Mouse (Mus musculus): ENCODE data around the gene Lmbr1. TPM values are rescaled to one million over a fixed set of nuclear protein-coding genes. Genes with fewer than 3 reads are reported as not detected.
"Not testable (repeated sequence)": the region's sequence is repeated elsewhere in the genome, so short reads cannot be mapped to it uniquely, and the experiment has no call there.

Gene Lmbr1
- total RNA-seq (2021): 10 to 100 TPM; 35.4 to 36.7 TPM
- long read RNA-seq, experiment 1, full-length matches to known transcripts: 36 of 56 reads
- long read RNA-seq, experiment 1, partial matches to known transcripts: 0 of 56 reads
- long read RNA-seq, experiment 1, other reads (novel, unspliced or antisense): 20 of 56 reads
- long read RNA-seq, experiment 2, full-length matches to known transcripts: 23 of 36 reads
- long read RNA-seq, experiment 2, partial matches to known transcripts: 1 of 36 reads
- long read RNA-seq, experiment 2, other reads (novel, unspliced or antisense): 12 of 36 reads

DNA sequence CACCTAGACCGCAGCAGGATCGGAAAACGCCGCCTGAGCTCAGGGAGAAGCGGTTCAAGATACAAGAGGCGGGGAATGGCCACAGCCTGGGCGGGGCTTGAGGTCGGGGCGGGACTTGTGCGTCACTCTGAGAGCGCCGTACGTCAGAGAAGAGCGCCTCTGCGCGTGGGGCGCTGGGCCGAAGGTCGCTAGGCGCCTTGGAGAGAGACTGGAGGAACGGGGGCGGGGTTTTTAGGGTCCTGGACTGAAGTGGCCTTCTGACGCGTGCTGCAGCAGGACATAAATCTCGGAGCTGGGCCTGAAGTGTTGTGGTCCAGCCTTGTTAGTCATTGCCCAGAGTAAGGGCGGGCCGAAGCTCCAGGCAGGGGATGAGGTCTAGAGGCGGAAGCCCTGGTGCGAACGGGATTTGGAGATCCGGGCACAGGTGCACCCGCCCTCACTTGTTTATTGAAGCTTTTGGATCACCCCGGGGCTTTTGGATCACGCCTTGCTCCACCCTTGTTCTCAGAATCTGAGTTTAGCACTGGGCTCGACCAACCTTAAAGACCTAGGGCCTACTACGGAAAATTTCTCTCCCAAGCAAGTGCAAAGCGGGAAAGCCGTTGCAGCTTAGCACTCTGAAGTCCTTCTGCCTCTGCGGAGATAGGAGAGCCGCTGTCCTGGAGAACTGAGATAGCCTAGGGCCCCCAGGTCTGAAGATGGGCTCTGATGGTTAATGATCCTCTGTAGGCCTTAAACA lies at the start of gene Lmbr1:
Gene Lmbr1 (minus strand): TSS at position 93 of the 739 bp plus-strand sequence.
- peak; percentile 91 to 93 for DNase-seq (ENCODE audit: low spot score in 2 of 2)
- intact Hi-C loops (cut with DNase I): no loop called here

DNA sequence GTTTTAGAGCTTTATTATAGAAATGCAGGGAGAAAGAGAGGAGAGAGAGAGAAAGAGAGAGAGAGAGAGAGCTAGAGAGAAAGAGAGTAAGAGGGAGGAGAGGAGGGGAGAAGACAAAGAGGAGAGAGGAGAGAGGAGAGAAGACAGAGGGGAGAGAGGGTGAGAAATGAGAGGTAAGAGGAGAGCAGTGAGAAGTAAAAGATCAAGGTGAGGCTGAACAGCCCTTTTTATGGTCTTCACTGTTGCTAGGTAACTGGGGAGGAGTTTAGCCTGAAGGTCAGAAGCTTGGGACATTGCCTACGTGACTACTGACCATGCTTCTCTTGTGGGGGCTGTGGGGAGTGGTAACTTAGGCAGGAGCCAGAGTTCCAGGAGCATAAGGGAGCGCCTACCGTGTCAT lies 45.1 kb upstream of the Lmbr1 start:
- intact Hi-C loops (cut with DNase I); DNase-seq (ENCODE audit: low spot score in 2 of 2): not testable (repeated sequence)

DNA sequence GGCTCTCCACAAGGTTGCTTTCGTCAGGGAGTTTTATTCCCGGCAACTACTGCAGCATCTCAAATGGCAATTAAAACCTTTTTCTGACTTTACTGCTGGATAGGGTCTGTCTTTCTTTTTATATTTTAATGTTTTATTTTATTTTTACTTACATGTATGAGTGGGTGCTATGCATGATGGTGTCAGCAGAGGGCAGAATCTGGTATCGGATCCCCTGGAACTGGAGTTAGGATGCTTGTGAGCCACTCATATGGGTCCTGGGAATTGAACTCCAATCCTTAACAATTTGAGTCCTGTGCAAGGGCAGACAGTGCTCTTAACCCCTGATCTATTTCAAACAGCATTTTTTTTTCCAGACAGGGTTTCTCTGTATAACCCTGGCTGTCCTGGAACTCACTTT lies 34.9 kb upstream of the Lmbr1 start:
- DNase-seq (ENCODE audit: low spot score in 2 of 2): no peak
- intact Hi-C loops (cut with DNase I): no loop called here

DNA sequence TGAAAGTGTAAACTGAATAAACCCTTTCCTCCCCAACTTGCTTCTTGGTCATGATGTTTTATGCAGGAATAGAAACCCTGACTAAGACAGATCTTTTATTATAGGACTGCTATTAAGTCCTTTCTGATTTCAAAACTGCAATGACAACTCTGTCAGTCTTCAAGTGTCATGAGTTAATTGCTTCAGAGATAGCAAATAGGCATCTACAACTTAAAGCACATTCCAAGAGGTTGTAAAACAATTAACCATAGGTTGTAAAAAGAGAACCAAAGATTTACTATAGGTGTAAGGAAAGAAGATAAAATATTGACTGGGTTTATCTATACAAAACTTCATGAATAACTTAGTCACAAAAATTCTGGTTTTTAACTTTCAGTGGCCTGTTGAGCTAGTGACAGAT lies 32.7 kb upstream of the Lmbr1 start:
- intact Hi-C loops (cut with DNase I): no loop called here
- no peak for DNase-seq (ENCODE audit: low spot score in 2 of 2)

DNA sequence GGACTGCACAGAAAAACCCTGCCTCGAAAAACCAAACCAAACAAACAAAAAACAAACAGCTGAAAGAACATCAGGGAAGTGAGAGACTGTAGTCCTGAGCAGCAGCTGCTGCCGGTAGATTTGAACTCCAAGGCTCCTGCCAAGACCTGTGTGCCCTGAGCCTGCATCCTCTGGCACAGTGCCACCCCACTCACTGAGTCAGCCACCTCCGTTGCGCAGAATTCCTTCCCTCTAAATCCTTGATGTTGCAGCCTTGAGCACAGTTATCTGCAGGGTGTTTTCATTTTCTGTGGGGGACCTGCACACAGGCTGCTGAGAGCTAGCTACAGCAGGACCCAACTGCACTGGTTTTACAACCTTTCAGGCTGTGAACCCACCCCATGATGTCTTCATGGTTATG lies 20.2 kb upstream of the Lmbr1 start:
- DNase-seq (ENCODE audit: low spot score in 2 of 2): no peak
- intact Hi-C loops (cut with DNase I): no loop called here

DNA sequence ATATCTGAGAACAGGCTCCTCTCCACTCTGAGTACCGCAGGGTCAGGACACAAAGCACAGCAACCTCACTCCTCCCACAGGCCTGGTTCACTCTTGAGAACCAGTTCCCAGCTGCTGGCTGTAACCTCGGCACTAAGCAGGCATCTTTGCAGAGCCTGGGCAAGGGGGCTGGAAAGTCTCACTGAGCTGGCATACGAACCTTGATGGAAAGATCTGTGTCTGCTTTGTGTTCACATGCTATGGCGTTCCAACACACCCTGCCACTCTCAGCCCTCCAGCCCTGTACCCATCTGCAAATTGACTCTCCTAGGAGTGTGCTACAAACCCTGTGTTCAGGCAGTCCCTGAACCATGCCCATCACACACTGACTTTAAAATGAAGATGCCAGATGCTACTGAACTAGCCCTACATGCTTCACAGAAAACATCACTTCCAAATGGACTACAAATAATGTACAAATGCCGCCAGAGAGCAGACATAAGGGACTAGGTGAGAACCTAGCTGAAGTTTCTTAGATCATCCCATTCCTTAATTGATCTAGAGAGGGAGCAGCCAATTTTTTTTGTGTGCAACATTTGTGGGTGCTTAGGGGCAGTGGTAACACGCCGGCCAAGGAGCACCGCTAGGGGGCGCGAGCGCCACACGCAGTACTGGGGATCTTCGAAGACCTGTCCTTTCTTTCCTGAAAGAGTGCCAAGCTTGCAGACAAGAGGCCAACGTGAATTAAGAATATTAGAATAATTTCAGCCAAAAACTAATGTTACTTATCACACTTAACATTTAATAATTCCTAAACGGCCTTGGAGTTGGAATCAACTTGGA lies 11.0 kb upstream of the Lmbr1 start:
- DNase-seq (ENCODE audit: low spot score in 2 of 2): peak; percentile 57 to 84
- intact Hi-C loops (cut with DNase I): loop anchor here (2.0 kb wide), 1 partner anchor 298 kb away; no protein-coding TSS in a partner anchor

DNA sequence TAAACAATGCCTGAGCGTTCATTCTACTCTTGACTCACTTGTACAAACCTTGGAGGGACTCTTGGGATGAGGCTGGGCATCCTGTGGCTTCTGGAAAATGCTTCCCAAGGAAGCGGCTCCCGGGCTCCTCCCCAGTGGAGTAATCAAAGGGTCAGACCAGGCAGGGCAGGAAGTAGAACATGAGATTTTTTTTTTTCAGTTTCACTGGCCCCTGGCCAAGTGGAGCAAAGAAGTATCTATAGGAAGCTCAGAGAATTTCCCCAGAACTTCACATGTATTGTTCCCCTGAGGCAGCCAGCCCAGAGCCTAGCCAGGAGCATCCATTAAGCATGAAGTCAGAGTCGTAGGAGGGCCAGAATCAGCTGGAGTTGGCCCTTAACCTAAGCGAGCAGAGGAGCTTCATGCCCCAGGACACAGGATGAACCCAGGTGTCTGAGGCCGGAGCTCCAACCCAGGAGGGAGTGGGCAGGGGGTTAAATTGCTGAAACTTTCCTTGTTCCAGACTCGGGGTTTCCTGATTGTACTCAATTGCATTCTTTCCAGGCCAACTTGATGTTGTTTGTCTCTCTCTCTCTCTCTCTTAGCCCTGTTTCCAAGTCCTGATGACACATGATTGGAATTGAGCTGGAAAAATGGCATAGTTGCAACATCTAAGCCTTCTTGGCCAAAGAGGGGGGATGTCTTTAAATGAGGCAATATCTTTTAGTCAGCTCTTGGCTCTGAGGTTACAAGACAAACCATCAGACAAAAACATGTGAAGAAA lies 10.2 kb upstream of the Lmbr1 start:
- intact Hi-C loops (cut with DNase I): loop anchor here (2.0 kb wide), 1 partner anchor 298 kb away; no protein-coding TSS in a partner anchor
- DNase-seq (ENCODE audit: low spot score in 2 of 2): no peak

DNA sequence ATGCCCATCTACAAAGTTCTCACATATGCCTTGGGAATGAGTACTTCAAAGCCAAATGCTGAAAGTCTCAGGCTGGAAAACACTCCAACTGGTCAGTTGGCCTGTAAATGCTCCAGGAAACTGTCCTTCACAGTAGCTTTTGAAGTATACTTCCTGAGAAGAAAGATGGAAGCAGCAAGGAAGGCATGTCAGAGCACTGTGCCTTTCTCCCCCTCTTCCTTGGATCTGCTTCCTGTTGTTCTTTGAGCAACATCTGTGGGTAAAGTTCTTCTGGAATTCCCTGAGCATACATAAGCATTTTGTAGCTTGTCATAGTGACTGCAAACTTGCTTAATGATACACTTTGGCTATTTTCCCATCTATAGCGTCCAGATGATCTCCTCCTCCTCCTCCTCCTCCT lies 9.4 kb upstream of the Lmbr1 start:
- intact Hi-C loops (cut with DNase I): no loop called here
- DNase-seq (ENCODE audit: low spot score in 2 of 2): no peak

DNA sequence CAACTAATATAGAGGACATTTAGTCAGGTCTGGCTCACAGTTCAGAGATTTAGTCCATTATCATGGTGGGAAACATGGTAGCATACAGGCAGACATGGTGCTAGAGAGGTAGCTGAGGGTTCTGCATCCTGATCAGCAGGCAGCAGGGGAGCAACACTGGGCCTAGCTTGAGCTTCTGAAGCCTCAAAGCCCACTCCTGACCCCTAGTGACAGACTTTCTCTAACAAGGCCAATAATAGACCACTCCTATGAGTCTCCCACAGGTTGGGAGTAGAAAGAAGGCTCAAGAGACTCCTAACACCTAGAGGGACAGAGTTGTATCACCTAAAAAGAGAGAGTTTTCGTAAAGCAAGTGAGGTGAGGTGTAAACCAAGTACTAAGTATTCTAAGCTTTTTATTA lies 4.6 kb upstream of the Lmbr1 start:
- intact Hi-C loops (cut with DNase I): no loop called here

DNA sequence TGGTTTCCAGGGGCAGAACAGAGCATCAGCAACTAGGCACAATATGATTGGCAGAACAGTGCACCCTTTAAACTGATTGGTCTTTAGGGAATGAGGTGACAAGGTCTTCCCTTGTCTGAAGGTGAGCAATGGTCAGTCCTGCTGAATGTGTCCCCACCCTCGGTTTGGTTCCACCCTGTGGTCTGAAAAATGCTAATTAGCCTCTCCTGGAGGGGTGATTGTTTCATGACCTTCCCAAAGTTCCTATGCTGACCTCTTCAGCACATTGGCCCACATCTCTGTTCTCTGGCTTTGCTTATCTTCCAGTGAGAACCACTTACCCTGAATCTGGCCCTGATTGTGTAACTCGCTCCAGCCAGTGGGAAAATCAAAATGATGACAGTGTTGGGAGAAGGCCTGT lies 1.9 kb upstream of the Lmbr1 start:
- intact Hi-C loops (cut with DNase I): no loop called here

More for the DNA sequence above, 4.6 kb upstream of the Lmbr1 start:
- DNase-seq (ENCODE audit: low spot score in 2 of 2): no peak

DNA sequence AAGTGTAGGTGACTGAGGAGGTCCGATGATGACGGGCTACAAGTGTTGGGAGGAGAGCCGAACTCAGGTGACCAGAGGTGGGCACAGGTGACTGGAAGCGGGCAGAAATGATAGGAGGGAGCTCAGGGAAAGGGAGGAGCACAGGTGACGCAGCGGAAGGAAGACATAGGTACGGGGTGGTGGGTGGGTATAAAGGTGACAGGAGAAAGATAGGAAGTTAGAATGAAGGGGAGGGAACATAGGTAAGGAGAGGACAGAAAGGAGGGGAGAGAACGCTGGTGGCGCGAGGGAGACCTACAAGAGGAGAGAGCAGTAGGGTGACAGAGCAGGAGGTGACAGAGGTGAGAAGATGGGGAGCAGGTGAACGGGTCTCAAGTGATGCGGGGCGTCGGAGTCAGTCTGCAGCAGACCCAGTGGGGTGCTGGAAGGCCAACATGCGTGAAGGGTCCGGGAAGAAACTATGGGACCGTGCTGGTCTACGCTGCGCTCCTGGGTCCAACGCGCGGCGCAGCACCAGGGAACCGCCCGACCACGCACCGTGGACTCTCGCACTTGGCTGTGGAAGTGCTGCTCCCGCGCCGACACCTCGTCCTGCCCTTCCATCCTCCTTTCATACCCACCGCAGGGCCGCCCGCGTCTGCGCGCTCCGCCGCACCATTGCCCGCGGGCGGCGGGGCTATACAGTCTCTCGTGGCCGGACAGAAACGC lies 446 bp downstream of the Lmbr1 start:
- DNase-seq (ENCODE audit: low spot score in 2 of 2): peak in 1 of 2 experiments; percentile 9
- intact Hi-C loops (cut with DNase I): no loop called here

More for the DNA sequence above, 1.9 kb upstream of the Lmbr1 start:
- no peak for DNase-seq (ENCODE audit: low spot score in 2 of 2)

DNA sequence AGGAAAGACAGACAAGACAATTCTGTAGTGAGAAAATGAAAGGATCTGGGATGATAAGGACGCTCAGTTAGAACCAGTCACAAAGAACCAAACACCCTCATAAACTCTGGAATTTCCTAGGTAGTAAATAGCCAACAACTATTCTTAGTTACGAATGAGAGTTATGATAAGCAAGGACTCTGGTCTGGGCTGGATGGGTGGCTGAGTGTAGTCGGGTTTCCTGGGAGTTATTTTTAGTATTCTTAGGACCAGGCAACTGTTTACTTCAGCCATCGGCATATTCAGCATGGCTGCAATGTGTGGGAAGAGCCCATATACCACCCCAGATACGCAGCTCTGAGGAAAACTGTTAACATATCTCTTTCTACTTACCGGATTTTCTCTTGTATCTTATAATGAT lies 14.7 kb downstream of the Lmbr1 start:
- intact Hi-C loops (cut with DNase I): no loop called here
- DNase-seq (ENCODE audit: low spot score in 2 of 2): no peak

DNA sequence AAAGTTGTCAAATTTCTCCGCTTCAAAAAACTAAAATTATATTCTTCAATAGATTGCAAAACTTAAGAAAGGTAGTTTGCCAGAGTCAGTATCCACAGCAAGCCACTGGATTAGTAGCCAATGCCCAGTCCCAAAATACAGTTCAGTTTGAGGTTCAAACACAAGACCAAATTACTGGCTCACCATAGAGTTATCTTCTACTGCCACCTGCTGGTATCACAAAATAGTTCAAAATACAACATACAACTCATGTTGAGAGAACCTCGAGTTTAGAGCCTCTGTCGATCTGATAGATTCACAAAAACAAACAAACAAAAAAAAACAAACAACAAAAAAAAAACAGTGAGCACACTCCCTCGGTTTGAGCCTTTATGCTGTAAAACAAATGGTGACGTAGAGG lies 42.4 kb downstream of the Lmbr1 start:
- DNase-seq (ENCODE audit: low spot score in 2 of 2): peak; percentile 48 to 54
- intact Hi-C loops (cut with DNase I): loop anchor here (10.0 kb wide), 1 partner anchor 881 kb away; no protein-coding TSS in a partner anchor

DNA sequence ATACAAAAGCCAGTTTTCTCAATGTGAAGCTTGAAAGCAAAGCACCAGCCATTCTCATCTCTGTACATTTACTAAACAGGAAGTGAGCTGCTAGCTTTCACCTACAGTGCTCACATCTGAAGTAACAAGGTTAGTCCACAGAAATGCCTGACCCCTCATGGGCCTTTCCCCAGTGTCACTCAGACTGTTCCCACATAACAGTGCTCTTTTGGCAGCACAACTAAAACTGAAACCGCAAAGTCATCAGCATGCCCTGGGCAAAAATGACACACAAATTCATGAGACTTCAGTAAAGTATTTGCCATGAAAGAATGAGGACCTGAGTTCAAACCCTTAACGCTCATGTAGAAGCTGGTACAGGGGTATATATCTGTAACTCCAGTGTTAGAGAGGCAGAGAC lies 55.7 kb downstream of the Lmbr1 start:
- no peak for DNase-seq (ENCODE audit: low spot score in 2 of 2)
- intact Hi-C loops (cut with DNase I): no loop called here

DNA sequence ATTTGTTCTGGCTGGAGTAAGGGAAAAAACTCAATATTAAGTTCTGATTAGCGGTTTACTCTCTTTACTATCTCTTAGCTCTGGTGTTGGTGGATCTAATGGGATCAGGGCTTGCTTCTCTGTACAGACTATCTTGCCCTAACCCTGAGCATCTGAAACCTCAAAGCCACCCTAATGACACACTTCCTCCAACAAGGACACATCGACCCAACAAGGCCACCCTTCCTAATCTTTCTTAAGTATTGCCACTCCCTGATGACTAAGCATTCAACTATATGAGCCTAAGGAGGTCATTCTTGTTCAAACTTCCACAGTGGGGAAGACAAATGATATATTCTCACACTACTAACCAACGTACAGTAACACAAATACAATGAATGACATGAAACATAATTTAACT lies 69.0 kb downstream of the Lmbr1 start:
- intact Hi-C loops (cut with DNase I): no loop called here
- DNase-seq (ENCODE audit: low spot score in 2 of 2): no peak

DNA sequence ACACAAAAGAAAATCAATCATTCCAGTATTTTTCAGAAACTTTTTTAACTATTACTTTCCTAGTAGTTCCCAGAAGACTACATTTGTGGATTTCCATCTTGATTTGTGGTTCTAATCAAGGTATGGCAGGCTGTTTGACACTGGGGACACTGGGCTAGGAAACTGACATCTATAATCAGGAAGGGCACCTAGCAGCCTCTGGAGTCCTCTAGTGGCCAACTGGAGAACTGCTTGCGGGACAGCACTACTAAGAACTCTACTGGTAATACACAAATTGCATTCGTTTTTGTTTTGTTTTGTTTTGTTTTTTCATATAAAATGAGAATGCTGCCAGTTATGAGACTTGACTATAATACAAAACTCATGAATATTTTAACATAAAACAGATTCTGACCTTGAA lies 85.0 kb downstream of the Lmbr1 start:
- peak; percentile 63 to 78 for DNase-seq (ENCODE audit: low spot score in 2 of 2)
- intact Hi-C loops (cut with DNase I): loop anchor here (5.0 kb wide), 1 partner anchor 841 kb away; no protein-coding TSS in a partner anchor

DNA sequence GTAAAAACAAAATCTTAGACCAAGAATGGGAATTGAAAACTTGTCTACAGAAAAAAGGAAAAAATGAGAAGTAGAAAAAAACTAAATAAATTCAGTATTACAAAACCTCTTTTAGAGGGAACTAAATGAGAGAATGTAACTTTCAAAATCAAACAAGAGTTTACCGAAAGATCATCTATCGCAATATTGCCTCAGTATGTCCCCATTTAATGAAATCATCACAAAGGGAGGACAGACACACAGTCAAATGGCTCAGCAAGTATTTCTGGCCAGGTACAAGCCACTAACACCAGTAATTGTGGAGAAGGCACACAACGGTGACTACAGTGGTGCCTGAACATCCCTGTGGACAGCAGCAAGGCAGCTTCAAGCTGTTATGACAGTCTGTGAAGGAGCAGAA lies 88.1 kb downstream of the Lmbr1 start:
- DNase-seq (ENCODE audit: low spot score in 2 of 2): no peak
- intact Hi-C loops (cut with DNase I): loop anchor here (5.0 kb wide), 1 partner anchor 838 kb away; no protein-coding TSS in a partner anchor

DNA sequence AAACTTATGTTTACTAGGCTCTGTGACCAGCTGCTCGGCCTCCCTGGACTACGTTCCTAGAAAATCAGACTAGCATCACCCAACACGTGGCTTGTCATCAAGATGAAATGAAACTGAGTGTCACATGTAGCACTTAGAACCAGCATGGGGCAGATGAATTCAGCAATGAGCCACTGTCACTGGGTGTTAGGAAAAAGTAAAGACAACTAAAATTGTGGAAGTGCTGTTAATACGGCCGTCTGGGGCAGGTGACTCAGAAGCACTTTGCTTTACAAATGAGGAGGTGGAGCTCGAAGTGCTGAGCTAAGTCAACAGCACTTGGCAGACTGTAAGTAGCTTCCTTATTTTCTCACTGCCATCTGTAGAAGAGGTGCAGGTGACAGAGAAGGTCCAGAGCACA lies 88.5 kb downstream of the Lmbr1 start:
- no peak for DNase-seq (ENCODE audit: low spot score in 2 of 2)
- intact Hi-C loops (cut with DNase I): loop anchor here (5.0 kb wide), 1 partner anchor 837 kb away; no protein-coding TSS in a partner anchor

DNA sequence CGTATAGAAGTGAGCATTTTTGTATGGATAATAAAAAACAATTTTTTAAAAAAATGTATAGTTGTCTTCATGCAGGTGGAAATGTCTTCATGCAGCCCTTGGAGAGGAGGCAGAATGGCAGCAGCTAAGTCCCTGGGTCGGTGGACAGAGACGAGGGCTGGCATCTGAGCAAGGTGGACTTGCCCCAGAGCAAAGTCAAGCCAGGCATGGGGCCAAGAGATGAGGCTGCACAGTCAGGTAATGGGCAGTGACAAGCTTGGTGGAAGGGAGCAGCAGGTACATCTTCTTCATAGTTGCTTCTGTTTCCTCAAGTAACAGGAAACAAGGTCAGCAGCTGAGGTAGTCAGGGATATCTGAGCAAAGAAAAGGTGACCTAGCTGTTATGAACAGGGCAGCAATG lies 97.1 kb downstream of the Lmbr1 start:
- DNase-seq (ENCODE audit: low spot score in 2 of 2): no peak
- intact Hi-C loops (cut with DNase I): no loop called here
